Mouse (Mus musculus): ENCODE measurements around the gene Pwwp2a.

Pwwp2a gene

DNA sequence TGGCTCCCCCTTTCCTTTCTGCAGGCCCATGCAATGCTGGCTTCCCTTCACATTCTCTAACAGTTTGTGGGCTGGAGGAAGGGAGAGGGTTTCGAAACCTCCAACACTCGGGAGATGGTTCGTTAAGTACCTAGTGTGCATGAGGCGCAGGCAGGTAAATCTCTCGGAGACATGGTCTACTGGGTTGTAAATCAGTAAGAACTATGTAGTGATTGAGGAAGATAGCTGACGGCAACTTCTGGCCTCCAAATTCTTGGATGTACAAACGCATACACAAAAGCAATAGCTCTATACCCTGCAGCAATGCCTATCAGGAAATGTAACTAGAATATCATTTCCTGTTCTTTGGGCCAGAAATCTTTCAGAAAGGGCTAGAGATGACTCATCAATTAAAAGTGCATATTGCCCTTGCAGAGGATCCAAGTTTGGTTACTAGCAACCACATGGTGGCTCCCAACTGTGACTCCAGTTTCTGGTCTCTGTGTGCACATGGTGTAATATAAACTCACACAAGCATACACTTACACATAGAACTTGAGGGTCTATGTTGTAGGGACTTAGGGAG, 47.0 kb downstream of the Pwwp2a start:
- DNase-seq, result no peak

DNA sequence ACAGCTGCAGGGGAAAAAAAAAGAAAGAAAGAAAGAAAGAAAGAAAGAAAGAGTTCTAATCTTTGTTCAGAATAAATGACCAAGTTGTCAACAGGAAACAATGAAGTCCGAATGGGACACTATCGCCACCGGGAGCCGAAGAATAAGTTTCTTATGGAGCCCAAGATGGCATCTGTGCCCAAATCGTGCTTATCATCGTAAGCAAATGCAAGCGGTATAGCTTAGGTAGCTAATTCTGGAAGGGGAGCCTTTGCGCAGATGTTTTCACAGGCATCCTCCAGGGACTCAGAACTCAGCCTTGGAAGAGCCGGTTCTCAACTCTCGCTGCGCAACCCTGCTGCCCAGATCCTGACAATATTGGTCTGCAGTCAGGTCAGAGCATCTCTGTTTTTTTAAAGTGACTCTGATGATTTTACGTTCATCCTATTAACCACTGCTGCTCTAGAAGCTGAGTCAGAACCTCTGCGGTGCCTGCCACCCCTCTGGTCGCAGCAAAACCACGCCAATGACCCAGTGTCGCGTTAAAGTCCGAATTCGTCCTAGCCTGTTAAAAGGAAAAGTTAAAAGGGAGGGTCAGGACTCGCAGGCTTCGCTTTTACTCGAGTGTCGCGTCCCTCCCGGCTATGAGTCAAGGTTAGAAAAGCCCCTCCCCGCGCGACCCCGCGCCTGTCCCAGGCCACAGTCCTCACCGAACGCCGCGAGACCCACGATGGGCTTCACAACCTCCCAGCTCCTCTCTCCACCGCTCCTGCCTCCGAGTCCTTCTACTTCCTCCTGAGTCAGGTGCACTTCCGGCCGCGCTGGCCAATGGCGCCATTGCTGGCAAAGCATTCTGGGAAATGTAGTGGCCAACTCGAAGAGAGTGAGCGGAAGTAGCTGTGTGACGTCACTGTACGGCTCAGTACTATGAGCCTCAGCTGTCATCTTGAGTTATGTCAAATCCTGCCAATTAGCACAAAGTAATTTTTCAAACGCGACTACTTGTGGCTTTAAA, 65.7 kb downstream of the Pwwp2a start, which contains the start of gene Ttc1:
Gene Ttc1, minus strand, starts transcription at position 776 of the 994 bp plus-strand sequence.
- peak; percentile 97 for DNase-seq

DNA sequence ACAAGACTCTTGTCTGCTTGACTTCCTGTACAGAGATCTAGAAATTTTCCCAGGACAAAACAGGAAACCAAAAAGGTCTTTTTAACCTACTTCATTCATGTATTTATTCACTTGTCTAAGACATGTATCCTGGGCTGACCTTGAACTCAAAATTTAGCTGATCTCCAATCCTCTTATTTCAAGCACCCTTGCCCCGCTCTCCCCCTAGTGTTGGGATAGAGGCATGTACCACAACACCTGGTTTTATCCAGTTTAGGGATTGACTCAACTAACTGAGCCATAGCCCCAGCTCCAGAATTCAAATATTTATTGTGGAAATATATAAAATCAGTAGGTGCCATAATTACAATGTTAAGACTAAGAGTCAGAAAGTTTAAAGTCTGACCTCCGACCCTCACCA, 69.7 kb downstream of the Pwwp2a start:
- DNase-seq, result no peak

DNA sequence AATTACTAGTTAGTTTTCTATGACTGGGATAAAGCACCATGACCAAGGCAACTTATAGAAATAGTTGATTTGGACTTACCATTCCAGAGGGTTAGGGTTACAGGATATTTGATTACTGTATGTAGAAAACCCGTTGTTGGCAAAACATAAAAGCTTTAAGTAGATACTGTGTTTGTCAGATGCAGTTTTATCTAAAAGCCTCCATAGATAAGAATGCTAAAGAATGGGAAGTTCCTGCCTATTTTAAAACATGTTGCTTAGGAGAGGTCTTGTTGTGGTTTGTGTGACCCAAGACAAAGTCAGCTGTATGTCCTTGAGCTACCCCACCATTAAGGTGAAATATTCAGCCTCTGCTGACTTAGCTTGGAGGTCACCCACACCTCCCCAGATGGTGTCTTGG, 72.8 kb downstream of the Pwwp2a start:
- DNase-seq, result no peak

DNA sequence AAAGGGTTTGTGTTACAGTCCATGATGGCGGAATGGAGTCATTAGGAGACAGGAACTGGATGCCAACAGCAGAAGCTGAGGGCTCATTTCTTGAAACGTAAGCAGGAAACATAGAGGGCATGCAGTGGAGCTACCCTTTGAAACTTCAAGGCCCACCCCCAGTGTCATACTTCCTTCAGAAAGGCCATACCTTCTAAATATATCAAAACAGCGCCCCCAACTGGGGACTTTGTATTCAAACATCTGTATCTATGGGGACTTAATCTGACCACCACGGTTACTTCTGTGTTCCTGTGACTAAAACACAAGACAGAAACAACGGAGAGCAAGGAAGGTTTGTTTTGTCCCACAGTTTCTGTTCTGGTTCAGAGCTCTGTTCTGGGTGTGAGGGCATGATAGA, 73.6 kb downstream of the Pwwp2a start:
- DNase-seq, result no peak

DNA sequence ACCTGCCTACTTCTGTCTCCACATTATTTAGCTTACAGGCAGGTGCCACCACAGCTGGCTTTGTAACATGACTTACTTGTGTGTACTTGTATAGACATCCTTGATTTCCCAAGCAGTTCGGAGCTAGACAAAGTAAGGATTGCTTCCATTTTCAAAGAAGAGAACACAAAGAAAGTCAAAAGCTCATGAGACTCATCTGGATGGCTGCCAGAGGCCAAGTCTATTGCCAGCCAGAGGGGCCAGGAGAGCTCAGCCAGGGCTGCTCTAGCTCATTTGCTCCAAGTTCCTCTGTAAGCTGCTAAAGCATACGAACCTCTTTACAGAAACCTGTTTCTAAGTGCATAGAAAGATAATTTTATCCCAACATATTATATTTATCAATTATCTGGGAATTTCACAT, 76.6 kb downstream of the Pwwp2a start:
- DNase-seq, result no peak

DNA sequence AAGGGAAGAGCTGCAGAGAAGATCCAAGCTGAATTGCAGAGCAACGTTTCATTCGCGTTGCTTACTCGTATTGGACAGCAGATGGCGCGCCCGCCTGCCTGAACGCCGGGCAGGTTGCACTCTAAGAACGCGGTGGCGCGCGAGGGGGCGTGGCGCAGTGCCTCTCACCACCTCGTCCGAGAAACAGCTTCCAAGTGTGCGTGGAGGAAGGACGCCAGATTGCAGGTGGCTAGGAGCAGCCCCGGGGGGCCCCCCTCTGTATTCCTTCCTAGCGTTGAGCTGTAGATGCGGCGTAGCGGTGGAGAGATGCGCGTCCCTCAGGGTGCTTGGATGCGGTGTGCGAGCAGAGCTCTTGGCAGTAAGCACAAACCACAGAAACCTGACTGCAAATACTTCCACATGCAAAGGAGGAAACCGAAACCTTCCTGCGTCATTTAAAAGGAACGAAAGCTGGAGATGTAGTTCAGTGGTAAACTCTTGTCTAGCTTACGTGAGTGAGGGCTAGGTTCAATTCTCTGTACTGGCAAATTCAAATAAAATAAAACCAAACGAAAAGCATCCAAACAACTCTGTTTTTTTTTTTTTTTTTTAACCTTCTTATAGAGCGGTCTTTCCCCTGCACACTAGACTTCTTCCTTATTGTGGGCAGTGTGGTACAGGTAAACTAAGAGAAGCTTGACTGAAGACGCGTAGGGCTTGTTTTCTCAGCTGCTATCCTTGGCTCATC, 85.3 kb downstream of the Pwwp2a start:
- DNase-seq, result peak; percentile 65

DNA sequence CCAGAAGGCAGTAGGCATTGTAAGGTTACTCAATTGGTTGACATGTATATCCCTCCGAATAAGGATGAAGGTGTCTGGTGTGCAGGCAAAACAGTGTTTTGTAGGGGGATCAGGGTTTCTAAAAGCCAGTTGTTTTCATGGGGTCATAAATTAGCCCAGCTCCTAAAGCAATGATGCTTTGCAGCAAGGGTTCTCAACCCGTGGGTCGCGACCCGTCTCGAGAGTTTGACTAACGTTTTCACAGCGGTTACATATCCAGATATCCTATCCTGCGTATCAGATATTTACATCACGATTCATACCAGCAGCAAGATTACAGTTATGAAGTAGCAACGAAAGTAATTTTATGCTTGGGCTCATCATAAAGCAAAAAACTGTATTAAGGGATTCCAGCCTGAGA, 86.0 kb downstream of the Pwwp2a start:
- no peak for DNase-seq

DNA sequence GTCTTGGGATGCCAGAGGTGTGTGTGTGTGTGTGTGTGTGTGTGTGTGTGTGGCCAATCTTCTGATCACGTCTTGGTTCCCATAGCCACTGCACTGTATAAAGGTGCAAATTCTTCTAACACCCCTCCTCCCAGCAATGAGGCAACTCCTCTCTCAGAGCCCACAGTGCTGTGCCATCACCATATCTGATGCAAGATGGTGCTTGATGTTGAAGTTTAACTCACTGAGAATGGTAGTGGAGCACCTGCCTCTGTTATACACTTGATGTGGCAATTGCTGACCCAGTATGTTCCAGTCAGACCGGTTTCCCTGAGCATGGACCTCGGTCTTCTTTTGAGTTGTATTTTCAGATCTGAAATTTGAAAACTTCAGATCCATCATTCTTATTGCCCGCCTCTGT, 88.3 kb downstream of the Pwwp2a start:
- no peak for DNase-seq

Data from kidney, adult 11 months (tissue).